Mouse (Mus musculus): ENCODE measurements around the gene Acbd4.
A peak's percentile ranks its signal among the peaks of the same experiment; 100 is the strongest.

Gene Acbd4

DNA sequence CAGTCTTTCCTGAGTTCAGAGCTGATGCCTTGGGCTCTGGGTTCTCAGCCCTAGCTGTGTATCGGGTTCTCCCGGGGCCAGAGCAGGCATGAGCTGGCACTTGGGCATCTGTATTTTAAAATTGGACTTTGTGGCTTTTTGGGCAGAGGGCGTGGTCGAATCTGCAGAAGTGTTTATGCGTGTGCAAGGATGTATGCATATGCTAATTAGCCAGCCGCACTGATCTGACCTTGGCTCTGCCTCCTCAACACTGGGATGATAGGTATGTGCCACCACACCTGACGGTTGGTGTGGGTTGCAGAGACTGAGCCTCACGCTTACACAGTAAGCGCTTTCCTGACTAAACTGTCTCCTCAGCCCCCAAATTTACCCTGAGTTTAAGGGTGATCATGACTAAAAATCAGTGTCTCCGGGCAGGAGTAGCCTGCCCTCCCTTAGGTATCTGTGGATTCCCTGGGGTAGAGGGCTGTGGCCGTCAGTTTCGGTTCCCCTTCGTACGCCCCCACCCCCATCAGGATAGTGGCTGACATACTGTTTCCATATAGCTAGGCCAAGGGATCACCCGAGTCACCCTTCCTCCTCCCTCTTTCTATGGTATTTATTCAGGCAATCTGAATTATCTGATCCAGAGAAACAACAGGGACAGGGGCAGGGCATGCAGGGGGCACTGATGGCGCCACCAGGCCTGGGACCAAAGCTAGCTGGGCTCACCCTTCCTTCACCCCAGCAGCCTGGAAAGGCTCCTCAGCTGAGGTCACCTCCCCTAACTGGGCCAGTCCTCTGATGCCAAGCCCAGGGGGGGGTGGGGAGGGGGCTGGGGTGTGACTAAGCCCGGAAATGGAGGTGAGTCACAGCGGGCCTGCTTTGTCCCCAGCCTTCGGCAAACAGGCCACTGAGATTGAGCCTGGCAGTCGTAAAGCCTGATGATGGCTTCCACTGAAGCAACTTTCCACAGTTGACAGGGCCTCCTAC lies 7.3 kb upstream of the Acbd4 start:
- DNase-seq: no peak

DNA sequence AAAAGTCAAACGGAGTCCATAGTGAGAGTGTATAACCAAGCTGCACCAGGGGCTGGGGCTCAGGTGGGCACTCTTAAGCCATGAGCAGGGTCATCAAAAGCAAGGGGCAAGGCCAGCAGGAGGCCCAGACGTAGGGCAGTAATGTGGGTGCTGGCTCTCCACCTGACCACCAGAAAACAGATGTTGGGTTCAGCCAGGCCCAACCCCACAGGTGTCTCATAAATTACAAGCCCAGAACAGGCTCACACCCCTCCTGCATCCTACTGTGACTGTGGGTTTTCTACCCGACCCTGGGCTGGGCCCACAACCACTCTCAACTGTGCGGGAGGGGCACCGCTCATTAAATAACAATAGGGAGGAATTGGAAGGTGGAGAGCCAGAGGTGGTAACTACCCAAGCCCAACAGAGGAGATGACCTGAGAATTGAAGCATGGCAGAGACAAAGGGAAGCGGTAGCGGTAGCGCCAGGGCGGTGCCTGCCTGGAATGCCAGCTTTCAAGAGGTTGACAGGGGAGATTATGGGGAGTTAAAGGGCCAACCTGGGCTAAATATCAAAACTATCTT lies 6.3 kb upstream of the Acbd4 start:
- DNase-seq: no peak

DNA sequence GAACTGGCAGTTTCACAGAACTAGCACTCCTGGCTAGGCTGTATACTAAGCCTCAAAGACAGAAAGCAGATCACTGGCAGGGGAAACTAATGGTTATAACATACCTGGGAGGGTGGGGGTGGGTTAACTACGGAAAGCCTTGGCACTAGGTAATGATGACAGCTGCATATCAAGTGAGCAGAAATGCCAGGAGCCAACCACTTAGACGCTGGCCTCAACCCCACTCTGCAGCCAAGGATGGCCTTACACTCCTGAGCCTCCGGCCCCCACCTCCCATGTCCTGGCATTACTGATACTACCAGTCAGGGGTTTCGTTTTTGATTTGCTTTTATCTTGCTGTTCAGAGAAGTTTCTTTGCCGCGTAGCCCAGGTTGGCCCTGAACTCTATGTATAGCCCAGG lies 5.7 kb upstream of the Acbd4 start:
- DNase-seq: no peak

DNA sequence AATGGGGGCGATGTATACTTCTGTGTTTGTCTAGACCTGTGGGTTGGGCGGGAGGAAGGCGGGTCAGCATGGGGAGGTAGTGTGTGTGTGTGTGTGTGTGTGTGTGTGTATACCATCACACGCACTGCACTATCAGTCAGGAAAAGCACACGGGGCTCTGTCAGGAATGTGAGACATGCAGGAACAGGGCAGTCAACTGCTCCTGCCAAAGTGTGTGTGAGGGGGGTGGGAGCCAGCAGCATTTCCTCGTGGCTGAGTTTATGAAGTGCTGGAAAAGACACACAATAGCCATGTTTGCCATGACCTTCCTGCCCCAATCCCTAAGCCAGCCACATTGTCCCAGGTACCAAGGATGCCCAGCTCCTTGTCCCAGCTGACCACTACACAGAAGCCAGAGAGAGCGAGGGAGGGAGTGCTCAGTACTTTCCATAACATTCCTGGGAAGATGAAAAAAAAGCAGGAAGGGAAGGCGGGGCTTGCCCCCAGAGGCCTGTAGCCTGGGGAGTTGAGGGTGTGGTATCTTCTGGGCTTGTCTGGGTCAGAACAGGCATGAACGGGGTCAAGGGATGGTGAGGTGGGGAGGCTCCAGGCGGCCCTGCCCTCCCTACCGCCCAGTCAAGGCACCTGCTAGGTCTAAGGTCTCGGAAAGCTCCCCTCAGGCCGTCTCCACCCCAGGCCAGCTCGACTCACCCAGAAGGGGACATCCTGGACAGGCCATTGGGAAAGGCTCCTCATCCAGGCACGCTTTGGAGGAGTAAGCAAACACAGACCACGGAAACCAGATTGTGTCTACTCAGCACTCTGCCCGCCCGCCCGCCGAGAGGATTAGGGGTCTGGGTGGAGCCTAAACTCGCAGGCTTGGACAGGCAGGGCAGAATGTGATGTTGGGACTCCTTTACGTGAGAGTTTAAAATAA lies 4.2 kb upstream of the Acbd4 start:
- DNase-seq: peak; percentile 48

- DNase-seq: peak; percentile 28
Measured at GRCm38 (mm10) chr11:103098531-103099190, 2.8 kb upstream of the Acbd4 start.

DNA sequence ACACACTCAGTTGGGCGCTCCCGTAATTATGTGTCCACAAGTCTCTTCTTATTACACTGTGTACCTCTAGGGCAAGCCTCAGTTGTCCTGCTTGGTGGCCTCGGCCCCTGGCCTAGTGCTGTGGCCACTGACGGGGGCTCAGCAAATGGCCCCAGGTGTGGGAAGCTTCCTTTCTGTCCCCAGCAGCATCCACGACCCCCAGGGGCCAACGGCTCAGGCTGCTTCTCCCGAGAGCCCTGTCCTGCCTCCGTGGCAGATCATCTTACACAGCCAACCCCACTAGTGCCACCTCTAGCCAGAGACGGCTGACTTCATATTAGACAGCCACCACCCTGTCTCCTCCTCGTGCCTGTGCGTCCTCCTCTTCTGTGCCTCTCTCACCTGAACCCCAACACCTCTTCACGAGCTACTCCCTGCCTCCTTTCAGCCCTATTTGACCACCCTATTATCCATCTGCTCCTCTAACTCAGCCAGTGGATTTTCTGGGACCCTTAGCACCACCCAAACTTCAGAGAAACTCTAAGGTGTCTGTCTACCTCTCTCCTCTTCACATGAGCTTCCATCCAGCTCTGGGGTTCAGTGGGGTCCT lies 2.0 kb upstream of the Acbd4 start:
- peak; percentile 13 for DNase-seq

GRCm38 (mm10) chr11:103100361-103100760 lies 1.1 kb upstream of the Acbd4 start:
- DNase-seq: peak; percentile 35

- DNase-seq: peak; percentile 82
Measured at GRCm38 (mm10) chr11:103101866-103102501, 502 bp downstream of the Acbd4 start.

GRCm38 (mm10) chr11:103102725-103103349 lies 1.4 kb downstream of the Acbd4 start:
- peak; percentile 98 for DNase-seq

DNA sequence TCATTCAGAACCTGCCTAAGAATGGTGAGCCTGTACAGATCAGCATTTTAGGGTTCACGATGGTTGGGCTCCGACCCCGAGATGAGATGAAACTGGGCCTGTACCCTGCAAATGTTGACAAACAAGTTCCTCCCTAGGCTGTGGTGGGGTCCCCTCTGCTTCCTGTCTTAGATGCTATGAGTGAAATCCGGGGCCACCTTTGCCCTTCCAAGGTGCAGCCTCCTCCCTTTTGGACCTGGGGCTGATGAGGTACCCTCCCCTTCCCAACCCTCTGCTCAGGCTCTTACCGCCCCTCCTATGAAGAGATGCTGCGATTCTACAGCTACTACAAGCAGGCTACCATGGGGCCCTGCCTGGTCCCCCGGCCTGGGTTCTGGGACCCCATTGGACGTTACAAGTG lies 2.1 kb downstream of the Acbd4 start:
- peak; percentile 59 for DNase-seq

GRCm38 (mm10) chr11:103104469-103104868 lies 3.0 kb downstream of the Acbd4 start:
- no peak for DNase-seq

- peak; percentile 90 for DNase-seq
Measured at GRCm38 (mm10) chr11:103105180-103105725, 3.8 kb downstream of the Acbd4 start.

GRCm38 (mm10) chr11:103105810-103106209 lies 4.3 kb downstream of the Acbd4 start:
- no peak for DNase-seq

GRCm38 (mm10) chr11:103106386-103106785 lies 4.9 kb downstream of the Acbd4 start:
- no peak for DNase-seq

DNA sequence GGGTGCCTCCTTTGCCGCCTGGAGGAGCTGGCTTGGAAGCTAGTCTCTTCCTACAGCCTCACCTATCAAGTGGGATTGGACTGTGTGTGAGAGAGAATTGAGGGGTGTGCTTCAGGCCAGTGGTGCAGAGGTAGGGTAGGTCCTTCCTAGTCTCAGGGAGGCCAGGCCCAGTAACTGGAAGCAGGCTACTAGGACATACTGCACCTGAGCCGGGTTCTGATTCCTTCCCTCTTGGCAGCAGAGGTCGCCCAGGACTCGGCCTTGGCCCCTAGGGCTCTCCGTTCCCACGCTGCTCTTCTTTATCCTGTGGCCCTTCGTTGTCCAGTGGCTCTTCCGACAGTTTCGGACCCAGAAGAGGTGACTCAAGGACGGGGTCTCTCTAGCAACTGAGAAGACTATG lies 9.8 kb downstream of the Acbd4 start:
- peak; percentile 49 for DNase-seq

- peak; percentile 92 for DNase-seq
Measured at GRCm38 (mm10) chr11:103111881-103112551, 10.5 kb downstream of the Acbd4 start.

GRCm38 (mm10) chr11:103112552-103112912 lies 11.1 kb downstream of the Acbd4 start:
- DNase-seq: no peak

DNA sequence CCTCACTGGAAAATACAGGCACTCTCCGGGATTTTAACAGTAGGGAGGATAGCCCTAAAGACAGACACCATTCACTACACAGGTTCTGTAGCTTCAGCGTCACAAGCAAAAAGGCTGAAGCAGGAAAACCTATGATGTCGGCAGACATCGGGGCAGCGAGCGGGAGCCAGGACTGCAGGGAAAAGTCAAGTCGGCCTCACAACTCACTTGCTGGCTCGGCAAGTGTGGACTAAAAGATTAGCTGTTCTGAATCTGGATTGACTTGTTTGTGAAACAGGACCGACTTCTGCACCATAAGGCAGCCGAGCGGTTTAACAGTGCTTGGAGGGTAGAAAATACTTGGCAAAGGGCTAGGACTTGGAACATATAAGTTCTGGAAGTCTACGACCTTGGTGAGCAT lies 11.5 kb downstream of the Acbd4 start:
- DNase-seq: no peak

DNA sequence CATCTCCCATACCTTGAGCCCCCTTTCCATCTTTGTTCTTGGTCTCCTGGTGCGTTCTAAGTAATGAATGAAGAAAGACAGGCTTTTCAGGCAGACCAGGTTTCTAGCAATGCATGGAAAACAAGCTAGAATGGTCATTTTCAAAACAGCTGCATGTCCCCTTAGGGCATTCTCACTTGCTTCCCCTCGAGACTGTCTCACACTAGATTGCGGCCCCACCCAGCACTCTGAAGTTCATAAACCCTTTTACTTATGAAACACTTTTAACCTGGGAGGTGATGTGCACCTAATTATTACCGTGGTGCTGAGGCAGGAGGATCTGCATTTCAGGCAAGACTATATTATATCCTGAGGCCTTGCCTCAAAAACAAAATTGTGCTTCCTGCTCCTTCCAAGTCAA lies 12.3 kb downstream of the Acbd4 start:
- DNase-seq: no peak

DNA sequence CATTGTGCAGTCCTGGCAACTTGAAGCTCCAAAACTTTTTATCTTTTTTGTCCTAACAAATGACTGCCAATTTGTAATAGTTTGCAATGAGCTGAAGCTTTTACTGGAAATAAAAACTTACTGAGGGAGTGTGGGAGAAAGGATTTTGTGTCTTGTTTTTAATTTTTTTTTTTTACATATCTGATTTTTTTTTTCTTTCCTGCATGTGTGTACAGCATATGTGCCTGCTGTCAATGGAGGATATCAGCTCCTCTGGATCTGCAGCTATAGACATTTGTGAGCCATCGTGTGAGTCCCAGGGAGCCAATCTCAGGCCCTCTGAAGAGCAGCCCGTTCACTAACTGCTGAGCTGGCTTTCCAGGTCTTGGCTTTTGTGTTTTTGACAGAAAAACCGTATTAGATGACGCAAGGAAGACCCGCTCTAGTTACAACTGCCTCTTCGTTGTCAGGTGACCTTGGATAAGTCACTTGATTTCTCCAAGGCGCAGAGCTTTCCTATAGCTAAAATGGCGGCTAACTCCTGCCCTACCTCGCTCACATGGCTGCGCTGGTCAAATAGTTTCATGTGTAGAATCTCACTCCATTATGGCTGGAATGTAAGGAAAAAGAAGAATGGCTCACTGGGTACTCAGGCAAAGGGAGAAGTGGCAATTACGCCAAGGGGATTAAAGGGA lies 12.9 kb downstream of the Acbd4 start:
- no peak for DNase-seq
